ENCODE assay signal across 19 mouse cellular contexts in genomic region chr4:73826587-73826986, GRCm38 (mm10). TPM values are rescaled to one million over a fixed set of nuclear protein-coding genes. Genes with fewer than 3 reads are reported as not detected.
"Had no signal": no experiment of that assay in that cellular context is flagged by ENCODE, and none has a peak within 500 bp of the region (broad histone marks: within the 10 kb centered on the region; RNA-seq: fewer than 3 reads in every experiment).

No protein-coding gene starts in this region.

- ATAC-seq: liver, postnatal 0 days; lung, postnatal 0 days had no signal

- H3K9me3 ChIP-seq: hindbrain, embryonic 15.5 days; kidney, embryonic 15.5 days; limb, embryonic 10.5 days; liver, embryonic 13.5 days had no signal

- H3K4me3 ChIP-seq: hindbrain, embryonic 15.5 days; kidney, embryonic 15.5 days; left cerebral cortex, adult 2 months; limb, embryonic 10.5 days; liver, embryonic 13.5 days had no signal

- H3K27me3 ChIP-seq: hindbrain, embryonic 15.5 days; kidney, embryonic 15.5 days; liver, embryonic 13.5 days had no signal

- DNase-seq: kidney, adult 2 months; kidney, postnatal 14 days; liver, embryonic 13.5 days; liver, postnatal 0 days; midbrain, embryonic 14.5 days; right cerebral cortex, postnatal 14 days; thymus, adult 18-20 months; thymus, postnatal 14 days had no signal

- H3K27ac ChIP-seq: hindbrain, embryonic 15.5 days; kidney, embryonic 15.5 days; left cerebral cortex, adult 2 months; limb, embryonic 10.5 days; liver, embryonic 13.5 days had no signal

- H3K4me2 ChIP-seq: hindbrain, embryonic 15.5 days; kidney, embryonic 15.5 days; liver, embryonic 13.5 days had no signal

- H3K9ac ChIP-seq: hindbrain, embryonic 15.5 days; kidney, embryonic 15.5 days; liver, embryonic 13.5 days; liver, postnatal 0 days had no signal

- H3K36me3 ChIP-seq: hindbrain, embryonic 15.5 days; kidney, embryonic 15.5 days; limb, embryonic 10.5 days; liver, embryonic 13.5 days had no signal

- H3K4me1 ChIP-seq: hindbrain, embryonic 15.5 days; kidney, embryonic 15.5 days; limb, embryonic 10.5 days; liver, embryonic 13.5 days had no signal

RNA-seq across cellular contexts. Expression of gene Rasef, which starts 35.8 kb away (rescaled TPM):
- total RNA-seq: megakaryocyte progenitor cell, adult 5-6 weeks had no signal
- polyA plus RNA-seq: liver, embryonic 13.5 days had no signal

RNA-seq across cellular contexts. Expression of gene Gm11758, which starts 49.5 kb away (rescaled TPM):
- total RNA-seq: layer of hippocampus, postnatal 25 days; left cerebral cortex, adult 2 months; left cerebral cortex, postnatal 14 days; megakaryocyte progenitor cell, adult 5-6 weeks had no signal
- polyA plus RNA-seq: hindbrain, embryonic 15.5 days; kidney, adult 2 months; kidney, embryonic 15.5 days; limb, embryonic 10.5 days; limb, embryonic 14.5 days; liver, embryonic 13.5 days; liver, postnatal 0 days; lung, postnatal 0 days; midbrain, embryonic 14.5 days; neural tube, embryonic 14.5 days; urinary bladder, adult 2 months had no signal
